Mouse (Mus musculus) lung, postnatal 0 days (tissue): ENCODE measurements around the gene Lpp. TPM values are rescaled to one million over a fixed set of nuclear protein-coding genes. Genes with fewer than 3 reads are reported as not detected.

Source experiments
- ATAC-seq: fragments of 200-750 bp; cut with Nextera tagmentation; 2 replicates; pipeline ENCODE4 v1.8.0; 2017; ENCODE audit warnings: moderate library complexity
- DNase-seq: peaks from one replicate; pipeline ENCODE4 v3.0.0-alpha.2; 2016; ENCODE audit warnings: low spot score
- H3K27ac ChIP-seq: fragments of 300-500 bp; sonication (generic); 2 replicates; pipeline ENCODE4 v1.5.1; 2014; ENCODE audit warnings: antibody characterized with exemption, mild to moderate bottlenecking, low read length, mixed read lengths
- H3K27me3 ChIP-seq: fragments of 300-500 bp; sonication (generic); replicated peaks from 2 replicates; pipeline ENCODE4 v1.6.1; 2014; ENCODE audit warnings: low read length, mixed read lengths; ENCODE audit not compliant: insufficient read depth
- H3K36me3 ChIP-seq: fragments of 300-500 bp; sonication (generic); 2 replicates; pipeline ENCODE4 v1.6.1; 2014; ENCODE audit warnings: low read length, mixed read lengths; ENCODE audit not compliant: insufficient read depth
- H3K4me1 ChIP-seq: fragments of 300-500 bp; sonication (generic); 2 replicates; pipeline ENCODE4 v1.6.1; 2014; ENCODE audit warnings: antibody characterized with exemption, low read depth, low read length, mixed read lengths; ENCODE audit not compliant: insufficient read depth
- H3K4me2 ChIP-seq: fragments of 300-500 bp; sonication (generic); replicated peaks from 2 replicates; pipeline ENCODE4 v1.6.1; 2014; ENCODE audit warnings: low read depth, mild to moderate bottlenecking, low read length, moderate library complexity, mixed read lengths
- H3K4me3 ChIP-seq: fragments of 300-500 bp; sonication (generic); 2 replicates; pipeline ENCODE4 v1.5.1; 2014; ENCODE audit warnings: low read depth, low read length
- H3K9ac ChIP-seq: fragments of 300-500 bp; sonication (generic); replicated peaks from 2 replicates; pipeline ENCODE4 v1.6.1; 2014; ENCODE audit warnings: low read depth, mild to moderate bottlenecking
- H3K9me3 ChIP-seq: fragments of 300-500 bp; sonication (generic); 2 replicates; pipeline ENCODE4 v1.6.1; 2016; ENCODE audit warnings: low read length, mixed read lengths
- CTCF ChIP-seq: IDR thresholded peaks from 2 replicates; pipeline ENCODE4 v1.5.1; 2016; ENCODE audit warnings: antibody characterized with exemption, mild to moderate bottlenecking
- EP300 ChIP-seq: IDR thresholded peaks from 2 replicates; pipeline ENCODE4 v1.6.1; 2016; ENCODE audit warnings: antibody characterized with exemption, mild to moderate bottlenecking, control low read depth
- WGBS: fragments of 180-500 bp; shearing (Covaris S2); extraction: QIAGEN DNeasy Blood & Tissue Kit; methylation state at CpG from one replicate; pipeline ENCODE4 v1.1.7; 2014; 5-methylcytosine and 5-hydroxymethylcytosine counted together
- polyA plus RNA-seq: library from polyadenylated mRNA; unstranded; fragments of >200 nt; fragmentation: Nextera tagmentation; extraction: Ambion mirVana; gene quantifications from 2 replicates; pipeline ENCODE4 v1.2.1, GENCODE M21; 2015

Gene Lpp
- polyA plus RNA-seq, 1 experiment from 2014 or later = 36.8 TPM

- Histone ChIP-seq H3K4me1 (no peaks in the 10 kb centered on the region), H3K27ac (no peak overlapping the region), H3K9ac (no peak overlapping the region), H3K27me3 (no peaks in the 10 kb centered on the region), H3K4me2 (no peak overlapping the region), H3K9me3 (no peaks in the 10 kb centered on the region), H3K36me3 (no peaks in the 10 kb centered on the region), H3K4me3 (no peak overlapping the region)
- ATAC-seq (no peak), DNase-seq (no peak)
- no peak for TF ChIP-seq EP300
- TF ChIP-seq CTCF = no peak
- WGBS = 52% methylated on average over 5 of the region's 5 CpGs
Measured at GRCm38 (mm10) chr16:24951909-24952308, 558.6 kb downstream of the Lpp start.

DNA sequence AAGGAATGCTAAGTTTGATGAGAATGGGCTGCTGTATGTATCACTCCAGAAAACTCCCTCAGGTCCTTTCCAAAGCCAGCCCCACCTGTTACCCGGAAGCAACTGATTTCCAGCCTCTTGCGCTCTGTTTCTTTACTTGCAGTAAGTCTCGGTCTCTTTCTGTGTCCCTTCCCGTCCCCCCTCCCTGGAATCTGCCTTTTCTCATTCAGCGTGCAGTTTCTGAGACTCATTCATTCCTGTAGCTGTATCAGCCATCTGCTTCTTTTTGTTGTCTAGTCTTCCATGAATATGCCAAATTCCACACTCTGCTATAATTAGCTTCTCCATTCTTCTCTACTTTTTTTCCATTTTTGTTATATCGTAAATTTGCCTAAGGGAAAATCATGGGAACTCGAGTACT is 561.7 kb downstream of the Lpp start:
- ATAC-seq = no peak
- TF ChIP-seq CTCF (no peak), EP300 (no peak)
- 92% methylated on average over 7 of the region's 7 CpGs for WGBS
- DNase-seq = no peak
- no peaks in the 10 kb centered on the region for H3K9me3 ChIP-seq
- H3K36me3 ChIP-seq = no peaks in the 10 kb centered on the region
- no peak overlapping the region for H3K9ac ChIP-seq
- no peak overlapping the region for H3K4me3 ChIP-seq
- no peaks in the 10 kb centered on the region for H3K27me3 ChIP-seq
- H3K4me2 ChIP-seq = no peak overlapping the region
- no peak overlapping the region for H3K27ac ChIP-seq
- no peaks in the 10 kb centered on the region for H3K4me1 ChIP-seq

DNA sequence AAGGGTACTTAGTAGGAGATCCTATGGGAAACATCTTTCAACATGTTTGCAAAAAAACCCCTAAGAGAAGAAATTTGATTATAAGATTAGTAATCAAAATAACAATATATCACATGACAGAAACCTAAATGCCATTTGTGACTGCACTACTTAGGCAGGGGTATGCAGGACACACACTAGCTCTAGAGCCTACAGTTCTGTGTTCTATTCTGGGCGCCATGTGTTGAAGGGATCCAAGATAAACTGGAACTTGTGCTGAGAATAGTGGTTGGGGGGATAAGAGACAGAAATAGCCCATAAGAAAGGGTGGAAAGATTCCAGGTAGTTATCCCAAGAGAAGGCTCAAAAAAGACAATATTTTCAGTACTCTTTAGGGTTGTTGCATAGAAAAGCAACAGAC is 565.4 kb downstream of the Lpp start:
- TF ChIP-seq EP300 (no peak), CTCF (no peak)
- Histone ChIP-seq H3K27ac (no peak overlapping the region), H3K9me3 (no peaks in the 10 kb centered on the region), H3K4me1 (no peaks in the 10 kb centered on the region), H3K27me3 (no peaks in the 10 kb centered on the region), H3K9ac (no peak overlapping the region), H3K36me3 (no peaks in the 10 kb centered on the region), H3K4me3 (no peak overlapping the region), H3K4me2 (no peak overlapping the region)
- no peak for ATAC-seq
- no peak for DNase-seq
- 84% methylated on average over 1 of the region's 1 CpGs for WGBS

- 70% methylated on average over 10 of the region's 10 CpGs for WGBS
- H3K4me1 ChIP-seq = no peaks in the 10 kb centered on the region
- TF ChIP-seq CTCF (no peak), EP300 (no peak)
- DNase-seq = peak; percentile 25
- no peak overlapping the region for H3K27ac ChIP-seq
- no peak overlapping the region for H3K9ac ChIP-seq
- H3K9me3 ChIP-seq = no peaks in the 10 kb centered on the region
- H3K4me3 ChIP-seq = no peak overlapping the region
- H3K4me2 ChIP-seq = no peak overlapping the region
- no peaks in the 10 kb centered on the region for H3K27me3 ChIP-seq
- no peaks in the 10 kb centered on the region for H3K36me3 ChIP-seq
- no peak for ATAC-seq
Measured at GRCm38 (mm10) chr16:24960901-24961806, 567.8 kb downstream of the Lpp start.

DNA sequence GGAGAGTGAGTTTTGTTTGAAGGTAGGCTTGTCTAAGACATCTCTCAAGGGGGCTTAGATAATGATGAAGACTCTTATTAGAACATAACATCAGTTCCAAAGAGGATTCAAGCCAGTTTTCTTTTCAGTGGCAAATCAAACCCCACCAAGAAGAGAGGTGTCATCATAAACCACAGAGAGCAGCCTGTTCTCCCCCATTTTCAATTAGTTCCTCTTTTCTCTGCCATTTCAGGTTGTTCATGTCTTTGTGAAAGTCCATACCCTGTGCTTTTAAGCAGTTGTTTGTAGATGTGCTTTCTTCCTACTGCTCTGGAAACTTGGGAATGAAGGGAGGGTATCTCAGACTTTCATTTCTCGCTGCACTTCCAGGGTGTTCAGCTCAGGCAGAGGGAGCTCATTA is 571.0 kb downstream of the Lpp start:
- WGBS = 55% methylated on average over 1 of the region's 1 CpGs
- DNase-seq (no peak), ATAC-seq (no peak)

DNA sequence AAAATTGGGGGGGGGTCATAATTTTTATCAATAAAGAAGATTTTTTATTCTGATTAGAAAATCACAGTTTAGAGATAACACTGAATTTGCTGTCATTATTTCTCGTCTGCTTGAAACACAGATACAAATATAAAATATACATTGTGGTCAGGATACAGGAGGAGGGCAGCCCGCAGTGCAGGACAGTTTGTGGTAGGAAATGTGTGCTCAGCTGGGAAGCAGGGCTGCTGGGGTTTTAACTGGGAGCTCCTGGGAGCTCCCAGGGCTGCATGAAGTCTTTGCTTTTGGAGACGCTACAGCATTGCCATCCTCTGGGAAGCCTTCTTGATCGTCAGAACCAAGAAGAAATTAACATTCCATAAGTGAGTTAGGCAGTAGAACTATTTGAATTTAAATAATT is 571.8 kb downstream of the Lpp start:
- Histone ChIP-seq H3K9me3 (no peaks in the 10 kb centered on the region), H3K27ac (no peak overlapping the region), H3K27me3 (no peaks in the 10 kb centered on the region), H3K4me3 (no peak overlapping the region), H3K9ac (no peak overlapping the region), H3K36me3 (no peaks in the 10 kb centered on the region), H3K4me1 (no peaks in the 10 kb centered on the region), H3K4me2 (no peak overlapping the region)
- DNase-seq (no peak), ATAC-seq (no peak)
- 54% methylated on average over 4 of the region's 4 CpGs for WGBS
- TF ChIP-seq EP300 (no peak), CTCF (no peak)

More for the DNA sequence above, 571.0 kb downstream of the Lpp start:
- no peak for TF ChIP-seq EP300
- no peak for TF ChIP-seq CTCF
- no peak overlapping the region for H3K27ac ChIP-seq
- no peak overlapping the region for H3K4me3 ChIP-seq
- H3K27me3 ChIP-seq = no peaks in the 10 kb centered on the region
- H3K9ac ChIP-seq = no peak overlapping the region
- no peaks in the 10 kb centered on the region for H3K9me3 ChIP-seq
- no peaks in the 10 kb centered on the region for H3K4me1 ChIP-seq
- no peaks in the 10 kb centered on the region for H3K36me3 ChIP-seq
- no peak overlapping the region for H3K4me2 ChIP-seq
